Mouse (Mus musculus): ENCODE measurements around the gene Mgea5. TPM values are rescaled to one million over a fixed set of nuclear protein-coding genes. Genes with fewer than 3 reads are reported as not detected.

Gene Mgea5
- polyA plus RNA-seq, 1 experiment, result 134 TPM

GRCm38 (mm10) chr19:45718286-45718685 is 65.4 kb downstream of the Mgea5 start:
- TF ChIP-seq POLR2A (IDR thresholded peaks at IDR 0.05; ENCODE audit: extremely low read depth, insufficient read depth, low read length), result no peak
- no peak for TF ChIP-seq CTCF (IDR thresholded peaks at IDR 0.05; ENCODE audit: extremely low read depth, insufficient read depth, low read length)
- peaks cover 2% of the 10 kb centered on the region; the same call in 1 of the 2 replicates for H3K4me1 ChIP-seq (ENCODE audit: control insufficient read depth, insufficient read depth, low read length)
- no peak overlapping the region for H3K27ac ChIP-seq (ENCODE audit: insufficient read depth, low read length)
- no peak overlapping the region for H3K4me3 ChIP-seq (ENCODE audit: insufficient read depth, low read length)

DNA sequence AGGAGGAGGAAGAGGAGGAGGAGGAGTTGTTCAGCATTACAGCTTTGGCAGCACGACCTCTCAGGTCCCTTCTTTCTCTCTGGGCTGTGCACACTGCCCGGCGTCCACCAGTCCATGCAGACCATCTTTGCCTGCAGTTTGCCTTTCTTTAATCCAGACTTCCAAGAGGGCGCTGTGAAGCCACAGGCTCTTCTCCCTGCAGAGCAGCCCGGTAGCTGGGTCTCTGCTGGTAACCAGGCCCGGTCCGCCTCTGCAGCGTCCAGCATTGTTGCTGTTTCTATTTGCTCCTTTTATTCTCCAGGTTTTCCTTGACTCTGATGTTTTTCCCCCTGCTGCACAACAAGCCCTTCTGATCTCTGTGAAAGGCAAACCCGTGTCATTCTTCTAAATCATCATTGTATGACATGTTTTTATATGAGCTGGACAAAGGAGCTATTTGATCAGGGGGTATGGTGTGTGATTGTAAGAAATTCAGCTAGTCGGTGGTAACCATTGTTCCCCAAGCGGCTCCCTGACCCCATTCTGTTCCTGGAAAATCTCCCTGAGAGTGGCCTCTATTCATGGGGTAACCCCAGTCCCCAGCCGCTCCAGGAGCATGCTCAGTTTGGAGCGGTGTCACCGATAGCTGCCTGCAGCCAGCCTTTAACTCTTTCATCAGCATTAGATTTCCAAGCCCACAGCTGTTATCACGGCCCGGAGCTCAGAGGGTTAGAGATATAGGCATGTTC is 66.0 kb downstream of the Mgea5 start:
- peak overlapping the region; percentile 14 for H3K4me3 ChIP-seq (ENCODE audit: insufficient read depth, low read length)
- H3K27ac ChIP-seq (ENCODE audit: insufficient read depth, low read length), result no peak overlapping the region
- peaks cover 2% of the 10 kb centered on the region; the same call in 1 of the 2 replicates for H3K4me1 ChIP-seq (ENCODE audit: control insufficient read depth, insufficient read depth, low read length)
- TF ChIP-seq POLR2A (IDR thresholded peaks at IDR 0.05; ENCODE audit: extremely low read depth, insufficient read depth, low read length) (no peak; the same call in 1 of the 2 replicates), CTCF (IDR thresholded peaks at IDR 0.05; ENCODE audit: extremely low read depth, insufficient read depth, low read length) (peak; percentile 32; the same call in 1 of the 2 replicates)

GRCm38 (mm10) chr19:45708704-45709103 is 74.9 kb downstream of the Mgea5 start:
- Histone ChIP-seq H3K27ac (ENCODE audit: insufficient read depth, low read length) (no peak overlapping the region), H3K4me1 (ENCODE audit: control insufficient read depth, insufficient read depth, low read length) (no peaks in the 10 kb centered on the region), H3K4me3 (ENCODE audit: insufficient read depth, low read length) (no peak overlapping the region)
- TF ChIP-seq POLR2A (IDR thresholded peaks at IDR 0.05; ENCODE audit: extremely low read depth, insufficient read depth, low read length) (no peak), CTCF (IDR thresholded peaks at IDR 0.05; ENCODE audit: extremely low read depth, insufficient read depth, low read length) (no peak)

Other genes with a start within 250 kb of the Mgea5 start
- 10.8 and 11.4 TPM in 2 replicates for gene Poll, start 223.3 kb downstream of the Mgea5 start, polyA plus RNA-seq (2012; rRNA removed)
- 54.5 and 56.5 TPM in 2 replicates for gene Gm17018, start 223.2 kb downstream of the Mgea5 start, polyA plus RNA-seq (2012; rRNA removed)
- 57.5 and 57.8 TPM in 2 replicates for gene Fbxw4, start 123.5 kb downstream of the Mgea5 start, polyA plus RNA-seq (2012; rRNA removed)
- not detected in 2 replicates for gene Fgf8, start 40.9 kb downstream of the Mgea5 start, polyA plus RNA-seq (2012; rRNA removed)
- 14.3 and 15.8 TPM in 2 replicates for gene Npm3, start 34.2 kb downstream of the Mgea5 start, polyA plus RNA-seq (2012; rRNA removed)
- 156 and 181 TPM in 2 replicates for gene Kcnip2, start 32.2 kb upstream of the Mgea5 start, polyA plus RNA-seq (2012; rRNA removed)
- gene Armh3, start 214.7 kb upstream of the Mgea5 start, polyA plus RNA-seq (2012; rRNA removed), result 16.0 and 16.2 TPM in 2 replicates
- 4.9 TPM in 2 replicates for gene Hps6, start 219.7 kb upstream of the Mgea5 start, polyA plus RNA-seq (2012; rRNA removed)

Data from cortical plate, adult 2 months (tissue).